Mouse (Mus musculus): ENCODE measurements around the gene Rhoh.

Gene Rhoh

GRCm38 (mm10) chr5:65929162-65929561, 68.1 kb downstream of the Rhoh start:
- no peak for DNase-seq (ENCODE audit: low spot score in 2 of 2)

- DNase-seq (ENCODE audit: low spot score in 2 of 2), result no peak
Measured at GRCm38 (mm10) chr5:65930171-65930570, 69.2 kb downstream of the Rhoh start.

GRCm38 (mm10) chr5:65933258-65933657, 72.2 kb downstream of the Rhoh start:
- DNase-seq (ENCODE audit: low spot score in 2 of 2), result no peak

- no peak for DNase-seq (ENCODE audit: low spot score in 2 of 2)
Measured at GRCm38 (mm10) chr5:65933764-65934163, 72.8 kb downstream of the Rhoh start.

- DNase-seq (ENCODE audit: low spot score in 2 of 2), result no peak
Measured at GRCm38 (mm10) chr5:65934783-65935182, 73.8 kb downstream of the Rhoh start, which contains the start of gene Chrna9. Chrna9 (plus strand) TSS chr5:65934921.

- no peak for DNase-seq (ENCODE audit: low spot score in 2 of 2)
Measured at GRCm38 (mm10) chr5:65937011-65937726, 76.2 kb downstream of the Rhoh start.

- DNase-seq (ENCODE audit: low spot score in 2 of 2), result peak; percentile 56 to 59
Measured at GRCm38 (mm10) chr5:65937998-65938715, 77.1 kb downstream of the Rhoh start.

GRCm38 (mm10) chr5:65941145-65941544, 80.1 kb downstream of the Rhoh start:
- no peak for DNase-seq (ENCODE audit: low spot score in 2 of 2)
